Mouse (Mus musculus) 416B (cell line): Measurements from ENCODE around the gene Gng12.

Experiments
- DNase-seq: peaks from one replicate; pipeline ENCODE4 v3.0.0; 2011; ENCODE audit warnings: low read depth

The Gng12 gene

DNA sequence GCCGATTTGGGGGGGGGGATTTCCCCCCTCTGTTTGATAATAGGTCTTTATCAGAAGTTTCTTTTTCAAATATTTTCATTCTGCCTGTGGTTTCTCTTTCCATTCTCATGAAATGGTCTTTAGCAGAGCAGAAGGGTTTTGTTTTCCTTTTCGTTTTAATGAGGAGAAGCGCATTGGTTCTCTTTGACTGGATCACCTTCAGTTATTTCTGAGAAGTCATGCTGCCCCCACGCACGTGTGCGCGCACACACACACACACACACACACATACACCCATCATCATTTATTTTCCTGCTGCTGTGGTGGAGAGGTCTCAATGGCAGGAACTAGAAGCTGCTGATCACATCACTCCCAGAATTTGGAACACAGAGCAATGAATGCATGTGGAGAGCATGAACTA is 20.8 kb downstream of the Gng12 start:
- no peak for DNase-seq

DNA sequence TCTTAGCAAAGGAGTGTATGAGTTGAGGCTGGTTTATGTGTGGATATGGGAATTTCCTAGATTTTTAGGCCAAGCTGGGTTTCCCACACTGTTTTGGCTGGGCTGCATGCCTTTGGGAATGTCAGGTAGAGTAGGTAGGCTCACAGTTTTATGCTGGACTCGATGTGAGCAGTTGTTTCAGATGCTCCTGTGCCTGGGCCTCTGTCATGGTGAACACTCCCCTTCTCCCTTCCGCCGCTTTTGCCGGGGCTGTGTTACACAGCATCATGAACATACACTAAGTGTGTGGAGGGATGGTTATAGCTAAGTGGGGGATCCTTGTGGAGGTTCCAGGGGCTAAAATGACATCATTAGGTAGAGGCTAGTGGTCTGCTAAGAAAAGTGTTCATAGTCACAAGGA is 24.6 kb downstream of the Gng12 start:
- no peak for DNase-seq

DNA sequence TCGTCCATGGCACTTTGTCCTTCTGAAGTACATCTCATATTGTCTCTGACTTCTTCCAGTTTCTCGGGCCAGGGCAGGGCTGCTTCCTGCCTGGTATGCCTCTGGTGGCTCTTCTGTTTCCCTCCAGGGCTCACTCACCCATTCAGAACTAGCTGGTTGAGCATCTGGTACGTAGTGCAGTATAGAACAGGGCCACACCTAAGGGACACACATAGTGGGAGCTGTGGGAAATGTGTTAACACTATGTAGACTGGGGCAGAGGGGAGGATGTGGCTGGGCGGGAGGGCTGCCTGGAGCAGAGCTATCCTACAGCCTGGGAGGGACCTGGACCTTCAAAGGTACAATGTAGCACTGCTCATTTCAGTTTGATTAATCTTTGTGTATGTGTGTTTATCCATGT is 25.6 kb downstream of the Gng12 start:
- DNase-seq: no peak

DNA sequence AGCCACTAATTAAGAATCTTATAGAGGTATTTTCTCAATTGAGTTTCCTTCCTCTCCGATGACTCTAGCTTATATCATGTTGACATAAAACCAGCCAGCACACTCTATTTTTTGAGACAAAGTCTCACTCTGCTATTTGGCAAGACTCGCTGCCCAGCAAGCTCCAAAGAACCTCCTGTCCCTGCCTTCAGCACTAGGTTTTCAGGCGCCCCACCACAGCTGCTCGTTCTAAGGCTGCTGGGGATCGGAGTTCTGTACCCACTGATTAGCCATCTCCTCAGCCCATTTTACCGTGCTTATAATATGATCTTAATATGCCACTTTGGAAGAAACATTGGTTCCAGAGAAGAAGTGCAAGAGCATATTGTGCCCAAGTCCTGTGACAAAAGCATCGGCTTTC is 26.3 kb downstream of the Gng12 start:
- no peak for DNase-seq

DNA sequence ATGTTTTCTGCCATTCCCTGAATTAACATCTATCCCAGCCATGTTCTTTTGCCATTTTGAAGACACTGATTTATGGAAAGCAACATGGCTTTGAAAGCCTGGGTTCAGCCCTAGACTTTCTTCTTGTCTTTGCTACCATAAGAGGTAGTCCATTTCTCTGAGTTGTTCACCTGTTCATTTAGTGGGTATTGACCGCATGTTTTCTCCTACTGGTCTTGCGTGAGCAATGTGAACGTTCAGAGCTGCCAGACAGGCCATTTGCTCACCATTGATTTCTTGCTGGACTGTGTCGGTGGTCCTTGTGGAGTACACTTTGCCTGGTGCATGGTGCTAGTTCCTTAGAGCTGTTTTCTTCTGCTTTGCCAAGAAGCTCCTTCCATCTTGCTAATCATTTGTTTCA is 27.7 kb downstream of the Gng12 start:
- DNase-seq: no peak

DNA sequence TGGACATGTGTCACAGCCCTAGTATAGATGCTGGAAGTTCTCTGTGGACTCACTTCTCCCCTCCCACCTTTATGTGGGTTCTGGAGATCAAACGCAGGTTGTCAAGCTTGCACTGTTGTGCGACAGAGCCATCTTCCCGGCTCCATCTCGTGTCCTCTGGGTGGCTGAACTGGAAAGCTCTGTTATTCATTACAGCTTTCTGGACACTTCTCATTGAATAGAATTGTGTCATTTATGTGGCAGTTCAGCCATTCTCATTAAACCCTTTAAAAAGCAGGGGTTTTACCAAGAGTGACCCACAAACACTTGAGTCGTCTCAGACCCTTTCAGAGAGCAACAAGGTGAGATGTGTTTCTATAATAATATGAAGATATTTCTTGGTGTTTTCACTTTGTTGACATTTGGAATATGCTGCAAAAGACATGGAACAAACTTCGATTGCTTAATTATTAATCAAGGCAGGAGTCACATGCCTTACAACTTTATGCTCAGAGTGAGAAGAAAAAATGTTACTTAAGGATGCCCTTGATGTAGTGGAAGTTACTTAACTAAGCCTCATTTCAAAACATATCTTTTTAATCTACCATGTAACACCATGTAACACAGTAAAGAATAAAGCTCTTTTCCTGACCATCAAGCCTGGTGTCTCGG is 28.2 kb downstream of the Gng12 start:
- no peak for DNase-seq

DNA sequence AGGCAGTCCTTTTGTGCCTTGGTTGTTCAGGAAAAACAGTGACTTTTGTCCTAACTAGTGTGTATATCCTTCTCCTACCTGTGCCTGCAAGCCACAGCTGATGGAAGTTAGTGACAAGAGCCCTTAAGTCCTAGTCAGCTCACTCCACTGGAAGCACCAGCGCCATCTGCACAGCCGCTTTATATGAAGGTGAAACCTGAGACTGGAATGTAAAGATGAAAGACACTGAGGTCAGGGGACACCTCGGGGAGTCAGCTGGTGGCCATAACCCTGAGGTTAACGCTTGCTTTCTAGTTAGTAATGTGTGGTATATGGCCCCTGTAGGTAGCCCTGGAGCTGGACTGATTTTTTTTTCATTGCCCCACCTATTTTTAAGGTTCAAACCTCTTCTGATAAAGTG is 30.1 kb downstream of the Gng12 start:
- no peak for DNase-seq

DNA sequence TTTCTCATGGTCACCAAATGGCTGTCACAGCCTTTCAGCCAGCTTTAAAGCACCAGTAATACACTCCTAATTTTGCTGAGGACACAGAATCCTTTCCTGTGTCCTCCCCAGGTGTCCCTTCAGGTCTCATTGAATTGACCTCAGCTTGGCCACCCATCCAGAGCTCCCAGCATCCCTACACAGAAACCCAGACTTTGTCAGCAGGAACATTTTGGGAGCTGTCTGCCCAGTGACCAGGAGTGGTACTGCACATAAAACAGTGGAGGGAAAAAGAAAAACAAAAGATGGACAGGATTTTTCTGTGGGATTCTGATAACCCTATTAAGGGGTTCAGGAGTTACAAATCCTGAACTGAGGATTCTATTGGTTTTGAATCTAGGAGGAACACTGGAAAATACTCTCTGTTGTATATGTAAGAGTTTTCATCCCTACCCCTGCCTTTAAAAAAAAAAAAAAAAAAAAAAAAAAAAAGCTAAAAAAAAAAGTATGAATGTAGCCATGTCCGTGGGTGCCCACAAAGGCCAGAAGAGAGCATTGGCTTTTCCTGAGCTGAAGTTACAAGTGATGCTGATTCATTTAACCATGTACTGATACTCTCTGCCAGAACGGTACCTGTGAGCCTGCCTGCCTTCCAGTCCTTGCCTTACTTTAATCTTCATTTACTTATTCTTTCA is 32.9 kb downstream of the Gng12 start:
- DNase-seq: no peak

DNA sequence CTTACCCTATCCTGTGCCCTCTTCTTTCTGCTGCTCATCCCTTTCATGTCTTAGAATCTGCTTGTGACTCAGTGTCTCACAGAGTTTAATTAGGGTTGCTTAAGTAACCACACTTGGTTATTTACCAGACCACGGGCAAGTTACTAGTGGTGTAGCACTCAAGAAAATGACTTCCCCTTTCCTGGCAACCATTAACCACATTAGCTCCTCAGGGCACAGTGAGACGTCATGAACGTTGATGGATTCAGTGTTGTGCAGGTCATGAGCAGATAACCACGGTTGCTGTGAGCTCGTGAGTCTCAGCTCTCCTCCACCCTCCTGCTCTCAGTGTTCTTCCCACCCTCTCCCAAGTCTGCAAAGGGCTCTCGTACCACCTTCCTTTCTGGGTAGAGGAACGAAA is 33.5 kb downstream of the Gng12 start:
- peak; percentile 94 for DNase-seq

DNA sequence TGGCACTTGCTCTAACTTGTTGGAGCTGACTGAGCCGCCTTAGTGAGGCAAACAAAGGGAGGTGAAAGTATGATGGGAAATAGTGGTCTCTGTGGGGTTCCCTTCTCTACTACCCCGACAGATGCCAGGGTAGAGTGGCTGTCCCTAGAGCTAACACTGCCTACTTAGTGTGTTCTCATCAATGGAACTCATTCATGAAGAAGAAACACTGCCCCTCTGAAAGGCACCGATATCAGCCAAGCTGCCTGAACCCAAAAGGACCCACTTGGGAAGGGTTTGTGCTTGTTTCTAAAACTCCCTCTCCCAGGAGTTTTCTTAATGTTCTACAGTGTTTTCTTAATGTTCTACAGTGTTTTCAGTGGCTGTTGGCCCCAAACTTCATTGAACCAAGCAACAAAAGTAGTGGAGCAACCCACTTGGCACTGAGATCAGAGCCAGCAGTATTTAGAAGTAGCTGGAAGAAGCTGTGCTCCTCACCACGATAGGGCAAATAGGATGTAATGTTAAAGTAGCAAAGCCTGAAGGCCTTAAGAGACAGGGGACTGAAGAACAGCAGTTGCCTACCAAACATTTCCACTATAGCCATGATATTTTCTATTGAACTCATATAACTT is 36.1 kb downstream of the Gng12 start:
- no peak for DNase-seq

DNA sequence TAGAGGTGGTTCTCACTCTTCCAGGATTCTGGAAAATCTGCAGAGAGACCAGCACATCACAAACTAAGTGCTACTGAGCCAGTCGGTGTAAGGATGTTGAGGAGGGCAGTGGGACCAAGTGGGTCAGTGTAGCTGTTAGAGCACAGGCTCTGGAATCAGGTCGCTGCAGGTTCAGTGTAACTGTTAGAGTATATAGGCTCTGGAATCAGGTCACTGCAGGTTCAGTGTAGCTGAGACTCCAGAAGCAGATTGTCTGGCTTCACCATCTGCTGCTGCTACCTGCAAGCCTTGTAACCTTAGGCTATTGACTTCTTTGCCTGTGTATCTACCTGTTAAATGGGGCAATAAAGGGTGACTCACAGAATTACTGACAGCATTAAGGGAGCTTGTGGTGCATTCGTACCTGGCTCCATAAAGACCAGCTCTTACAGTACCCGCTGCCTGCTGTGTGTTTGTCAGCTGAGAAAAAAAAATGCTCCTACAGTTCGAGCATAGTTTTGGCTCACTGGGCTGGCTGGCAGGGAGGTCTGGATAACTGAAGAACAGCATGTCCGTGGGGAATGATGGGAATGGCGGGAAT is 44.5 kb downstream of the Gng12 start:
- DNase-seq: no peak

DNA sequence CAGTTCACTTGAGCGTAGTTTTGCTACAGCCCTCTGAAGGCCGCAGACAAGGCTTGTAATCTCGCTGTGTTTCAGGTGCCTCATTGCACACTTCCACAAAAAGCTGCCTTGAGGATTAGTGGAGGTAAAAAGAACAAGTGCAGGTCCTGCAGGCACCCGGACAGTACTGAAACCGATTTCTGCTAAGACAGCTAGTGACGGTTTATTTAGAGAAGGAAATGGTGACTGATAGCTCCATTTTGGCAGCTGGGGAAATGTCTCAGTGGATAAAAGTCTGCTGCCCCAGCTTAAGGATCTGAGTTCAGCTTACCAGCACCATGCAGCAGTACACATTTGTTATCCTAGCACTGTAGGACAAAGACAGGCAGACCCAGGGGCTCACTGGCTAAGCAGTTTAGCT is 45.6 kb downstream of the Gng12 start:
- DNase-seq: peak; percentile 37

DNA sequence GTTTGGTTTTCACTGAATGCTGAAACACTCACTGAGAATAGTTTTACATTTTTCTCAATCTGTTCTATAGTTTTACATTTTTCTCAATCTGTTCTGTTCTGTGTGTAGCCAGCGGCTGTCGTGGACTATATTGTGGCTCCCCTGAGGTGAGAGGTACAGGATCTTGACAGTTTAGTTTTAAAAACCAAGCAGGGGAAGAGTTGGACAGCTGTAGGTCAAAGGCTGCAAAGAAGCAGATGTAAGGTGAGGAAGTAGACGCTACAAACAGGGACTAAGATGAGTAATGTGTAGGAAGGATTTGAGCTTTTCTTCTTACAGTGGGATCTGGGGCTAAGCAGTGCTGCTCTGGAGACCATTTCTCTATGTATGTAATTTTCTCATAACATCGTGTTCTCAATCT is 46.6 kb downstream of the Gng12 start:
- DNase-seq: no peak

DNA sequence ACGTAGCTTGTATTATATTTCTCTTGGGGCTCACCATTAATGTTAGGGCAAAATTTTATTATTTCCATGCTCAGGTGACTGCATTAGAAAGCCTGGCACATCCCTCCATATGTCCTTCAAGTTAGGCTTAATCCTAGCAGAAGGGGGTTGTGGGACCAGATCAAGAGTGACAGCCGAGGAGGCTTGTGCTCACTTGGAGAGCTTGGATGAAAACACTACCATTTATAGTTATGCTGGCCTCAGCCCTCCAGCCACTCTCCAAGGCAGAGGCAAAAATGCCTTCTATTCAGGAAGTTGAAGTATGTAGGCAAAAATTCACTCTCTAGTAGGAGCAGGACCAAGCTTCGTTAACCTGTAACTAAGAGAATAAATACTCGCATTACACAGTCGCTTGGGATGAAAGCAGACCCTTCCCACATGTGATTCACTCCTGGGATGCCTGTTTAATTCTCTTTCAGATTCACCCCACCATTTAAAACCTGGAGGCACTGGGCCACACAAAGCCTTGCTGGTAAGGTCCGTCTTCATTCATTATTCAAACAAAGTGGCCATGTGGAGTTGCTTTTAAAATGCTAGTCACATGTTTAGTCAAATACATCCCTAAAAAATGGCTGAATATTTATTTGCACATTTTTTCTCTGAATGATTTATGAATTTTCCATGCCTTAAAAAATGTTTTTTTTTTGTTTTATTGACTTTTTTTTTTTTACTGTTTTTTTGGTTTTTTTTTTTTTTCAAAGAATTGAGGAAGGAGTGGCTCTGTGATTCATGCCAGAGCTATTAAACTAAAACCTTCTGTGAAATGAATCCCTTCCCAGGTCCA is 47.4 kb downstream of the Gng12 start:
- DNase-seq: no peak

DNA sequence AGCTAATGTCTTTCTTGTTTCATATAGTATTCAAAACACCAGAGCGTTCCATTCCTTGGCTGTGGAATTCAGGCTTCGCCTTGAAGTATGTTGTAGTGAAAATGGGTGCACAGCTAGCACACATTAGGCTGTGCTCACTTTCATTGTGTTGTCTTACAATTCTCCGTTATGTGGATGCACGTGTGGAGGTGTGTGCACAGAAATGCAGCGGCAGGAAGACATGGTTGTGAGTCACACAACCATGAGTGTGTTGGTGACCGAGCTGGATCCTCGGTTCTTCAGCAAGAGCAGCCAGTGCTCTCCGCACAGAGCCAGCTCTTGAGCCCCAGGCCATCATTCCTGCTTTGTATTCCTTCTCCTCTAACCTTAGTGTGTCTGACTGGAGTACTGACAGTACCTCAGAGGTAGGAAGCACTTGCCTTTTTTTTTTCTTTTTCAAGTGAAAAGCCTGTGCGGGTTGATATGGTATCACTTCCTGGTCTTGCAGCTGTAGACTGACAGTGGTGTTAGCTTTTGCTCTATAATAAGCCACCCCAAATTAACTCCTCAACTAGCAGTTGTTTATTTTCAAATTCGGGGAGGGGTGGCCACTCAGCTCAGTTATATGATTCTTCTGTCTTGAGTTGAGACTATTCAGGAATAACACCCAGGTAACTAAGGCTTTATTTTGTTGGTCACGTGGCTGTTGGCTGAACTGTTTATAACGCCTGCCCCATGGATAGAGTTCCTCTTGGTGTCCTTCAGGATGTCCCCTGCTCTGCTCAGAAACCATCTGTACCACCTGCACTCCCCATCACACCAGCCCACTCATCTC is 48.2 kb downstream of the Gng12 start:
- no peak for DNase-seq

DNA sequence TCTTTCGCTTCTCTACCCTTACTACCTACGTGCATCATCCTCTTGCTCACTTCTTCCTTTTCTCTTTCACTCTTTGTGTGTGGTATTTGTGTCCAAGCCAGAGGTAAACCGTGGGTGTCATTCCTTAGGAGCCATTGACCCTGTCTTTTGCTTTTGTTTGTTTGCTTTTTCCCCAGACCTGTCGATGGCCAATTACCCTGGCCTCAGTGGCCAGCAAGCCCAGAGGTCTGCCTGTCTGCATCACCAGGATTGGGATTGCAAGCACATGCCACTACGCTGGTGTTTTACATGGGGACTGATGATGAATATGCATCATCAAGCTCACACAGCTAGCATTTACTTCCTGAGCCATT is 48.8 kb downstream of the Gng12 start:
- no peak for DNase-seq

DNA sequence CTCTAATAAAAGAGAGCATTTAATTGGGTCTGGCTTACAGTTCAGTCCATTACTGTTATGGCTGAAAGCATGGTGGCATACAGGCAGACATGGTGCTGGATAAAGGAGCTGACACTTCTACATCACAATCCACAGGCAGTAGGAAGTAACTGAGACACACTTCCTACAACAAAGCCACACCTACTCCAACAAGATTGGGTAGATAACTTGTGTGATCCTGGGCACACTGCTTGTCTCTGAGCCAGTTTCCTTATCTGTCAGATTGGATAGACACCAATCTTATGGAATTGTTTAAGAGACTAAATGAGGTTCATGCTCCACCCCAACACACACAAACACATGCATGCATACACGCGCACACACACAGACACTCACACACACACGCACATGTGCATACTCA is 51.9 kb downstream of the Gng12 start:
- DNase-seq: no peak

DNA sequence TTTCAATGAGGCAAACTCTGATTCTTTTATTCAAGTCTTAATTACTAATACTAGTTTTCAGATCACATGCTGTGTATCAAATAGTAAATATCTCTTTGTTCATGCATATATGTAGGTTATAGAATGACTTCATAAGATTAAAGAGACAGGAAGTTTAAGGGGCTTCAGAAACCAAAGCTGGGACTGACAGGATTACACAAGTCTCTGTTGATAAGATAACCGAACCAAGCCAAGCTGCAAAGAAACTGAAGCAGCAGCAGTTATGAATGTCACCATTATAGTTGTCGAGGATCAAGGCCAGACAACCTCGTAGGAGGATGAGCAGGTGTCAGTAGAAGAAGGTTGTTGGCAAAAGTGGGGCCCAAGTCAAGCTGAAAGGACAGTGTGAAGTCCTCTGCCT is 52.7 kb downstream of the Gng12 start:
- no peak for DNase-seq

DNA sequence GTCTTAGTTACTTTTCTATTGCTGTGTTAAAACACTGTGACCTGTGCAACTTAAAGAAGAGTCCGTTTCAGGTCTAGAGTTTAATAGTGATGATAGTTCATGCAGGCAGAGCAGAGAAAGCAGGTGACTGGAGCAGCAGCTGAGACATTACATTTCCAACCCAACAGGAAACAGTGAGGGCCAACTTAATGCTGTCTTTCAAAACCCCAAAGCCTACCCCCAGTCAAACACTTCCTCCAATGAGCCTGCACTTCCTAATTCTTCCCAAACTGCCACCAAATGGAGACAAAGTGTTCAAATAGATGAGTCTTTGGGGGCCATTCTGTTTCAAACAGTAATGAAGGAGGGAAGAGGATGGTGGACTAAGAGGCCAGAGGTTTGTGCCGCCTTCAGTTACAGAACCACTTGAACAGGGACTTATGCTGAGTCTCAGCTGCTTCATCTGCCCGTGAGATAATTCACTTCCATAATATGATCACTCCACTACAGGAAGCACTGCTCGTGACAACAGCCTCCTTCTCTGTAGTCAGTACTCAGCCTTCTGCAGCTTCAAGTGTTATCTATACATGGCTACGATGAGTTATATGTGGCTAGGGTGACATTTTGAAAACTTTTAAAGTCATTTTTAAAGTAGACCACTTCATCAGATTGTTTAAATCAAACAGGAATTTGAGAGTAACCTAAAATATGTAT is 55.7 kb downstream of the Gng12 start:
- DNase-seq: peak; percentile 53

DNA sequence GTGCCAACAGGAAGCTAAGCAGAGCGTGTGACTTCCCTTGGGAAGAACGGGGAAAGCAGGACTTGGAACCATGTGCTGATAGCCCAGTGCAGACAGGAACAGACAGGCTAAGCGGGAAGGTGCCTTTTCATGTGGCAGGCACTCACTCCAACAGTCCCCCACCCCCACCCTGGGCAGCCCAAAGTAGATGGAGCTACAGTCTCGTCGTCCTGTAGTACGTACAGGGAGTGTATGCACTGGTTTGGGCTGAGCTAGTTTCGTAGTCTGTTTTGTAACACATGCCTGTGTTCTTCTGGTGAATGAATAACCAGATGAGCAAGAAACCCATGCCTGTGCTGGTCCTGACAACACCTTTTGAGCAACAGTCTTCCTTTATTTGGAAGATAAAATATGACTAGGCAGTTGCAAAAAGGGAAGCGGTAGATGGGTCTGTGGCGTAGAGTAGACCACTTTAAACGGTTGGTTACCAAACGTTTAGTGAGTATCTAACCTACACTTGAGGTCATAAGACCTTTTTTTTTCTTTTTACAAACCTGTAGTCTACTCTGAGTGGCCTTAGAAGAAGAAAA is 57.8 kb downstream of the Gng12 start:
- peak; percentile 91 for DNase-seq
